Comparison of ENCODE assay signal across 8 mouse cellular contexts in the genomic region with DNA sequence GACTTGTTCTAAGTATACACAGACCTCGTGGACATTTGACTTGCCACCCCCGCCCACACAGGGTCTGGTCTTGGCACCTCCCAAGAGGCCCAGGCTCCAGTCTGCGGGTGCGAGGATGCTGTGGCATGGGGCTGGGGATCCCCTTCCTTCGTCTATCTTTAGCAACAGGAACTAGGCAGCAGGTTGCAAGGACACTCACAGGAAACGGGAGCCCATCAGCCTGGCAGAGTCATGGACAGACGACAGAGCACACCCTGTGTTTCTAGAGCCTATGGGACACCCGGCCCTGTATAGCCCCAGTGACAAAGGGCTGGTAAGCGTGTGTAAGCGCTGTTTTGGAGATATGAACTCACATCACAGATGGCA. TPM values are rescaled to one million over a fixed set of nuclear protein-coding genes. Genes with fewer than 3 reads are reported as not detected.
DNase-seq lines count a peak whose midpoint lies in the region; ATAC-seq and TF ChIP-seq lines count a peak whose summit lies in the region.

No protein-coding gene starts in this region.

- H3K27ac ChIP-seq in CH12.LX (ENCODE audit: insufficient read depth, low read depth): peak overlapping the region; percentile 97
- H3K27ac ChIP-seq in heart, embryonic 15.5 days: peak overlapping the region; percentile 63

- dilution Hi-C loops in CH12.LX (cut with MboI; ENCODE audit: extremely low pct_ligation_motif_present, extremely low pct_unique_long_range_greater_than_20kb, low sequenced_read_pairs): no loop called here

- TF ChIP-seq POLR2A in CH12.LX (IDR thresholded peaks at IDR 0.05; ENCODE audit: low read depth, low read length): no peak; the same call in 1 of the 2 replicates

- H3K4me1 ChIP-seq in CH12.LX (ENCODE audit: control insufficient read depth in 1 of 2, insufficient read depth in 2 of 2): peaks cover 44 to 72% of the 10 kb centered on the region in 2 experiments
- peaks cover 66% of the 10 kb centered on the region for H3K4me1 ChIP-seq in heart, embryonic 15.5 days (replicated peaks)

- no peaks in the 10 kb centered on the region for H3K27me3 ChIP-seq in CH12.LX (replicated peaks)
- H3K27me3 ChIP-seq in heart, embryonic 15.5 days: no peaks in the 10 kb centered on the region

- H3K79me2 ChIP-seq in CH12.LX (replicated peaks; ENCODE audit: control insufficient read depth, extremely low read depth, insufficient read depth, poor library complexity, severe bottlenecking): no peaks in the 10 kb centered on the region

- 24% methylated on average over 10 of the region's 10 CpGs for WGBS in heart, embryonic 15.5 days

- H3K36me3 ChIP-seq in CH12.LX (replicated peaks in 1 of 2; ENCODE audit: control insufficient read depth in 1 of 2, insufficient read depth in 1 of 2, low read length in 1 of 2): peaks cover 39 to 84% of the 10 kb centered on the region in 2 experiments
- H3K36me3 ChIP-seq in heart, embryonic 15.5 days: peaks cover 41% of the 10 kb centered on the region

- no peak for TF ChIP-seq CTCF in CH12.LX (conservative IDR thresholded peaks at IDR 0.05 in 1 of 2, IDR thresholded peaks at IDR 0.05 in 1 of 2; ENCODE audit: low read depth in 2 of 2, low read length in 2 of 2)

- DNase-seq in gastrocnemius, adult 18-20 months (ENCODE audit: low spot score): peak; percentile 45
- no peak for DNase-seq in gastrocnemius, postnatal 36 days
- DNase-seq in CH12.LX (ENCODE audit: extremely low read depth): peak; percentile 75
- DNase-seq in lung, postnatal 25 days (ENCODE audit: low spot score): peak; percentile 70
- DNase-seq in yolk sac, embryonic 10.5 days (ENCODE audit: low spot score): no peak
- no peak for DNase-seq in right cerebral cortex, postnatal 25 days
- no peak for DNase-seq in layer of hippocampus, postnatal 10 days (ENCODE audit: low spot score in 2 of 2)

- ATAC-seq in heart, embryonic 15.5 days (replicated peaks; ENCODE audit: insufficient number of reproducible peaks, insufficient read depth, low FRiP score, low read depth): peak; percentile 16; the same call in 1 of the 2 replicates

- in situ Hi-C loops in CH12.LX (cut with MboI; ENCODE audit: low pct_ligation_motif_present, low pct_unique_long_range_greater_than_20kb, low sequenced_read_pairs): no loop called here

- peak overlapping the region in 1 of 3 experiments; percentile 25 for H3K4me3 ChIP-seq in CH12.LX (replicated peaks in 1 of 3; ENCODE audit: low read depth in 2 of 3, low read length in 2 of 3, poor library complexity in 1 of 3)
- H3K4me3 ChIP-seq in heart, embryonic 15.5 days: no peak overlapping the region

- no peak for TF ChIP-seq RAD21 in CH12.LX (IDR thresholded peaks at IDR 0.05; ENCODE audit: low read depth, low read length)

- H3K4me2 ChIP-seq in CH12.LX (ENCODE audit: insufficient read depth, low read depth, poor library complexity, severe bottlenecking): peak overlapping the region; percentile 32
- H3K4me2 ChIP-seq in heart, embryonic 15.5 days: no peak overlapping the region

- no peaks in the 10 kb centered on the region for H3K9me3 ChIP-seq in CH12.LX (replicated peaks; ENCODE audit: low read length)
- no peaks in the 10 kb centered on the region for H3K9me3 ChIP-seq in heart, embryonic 15.5 days (replicated peaks)

- intact Hi-C loops in gastrocnemius, postnatal 36 days (cut with DNase I): no loop called here

- no peak overlapping the region for H3K9ac ChIP-seq in CH12.LX (ENCODE audit: insufficient read depth, low read depth)
- no peak overlapping the region for H3K9ac ChIP-seq in heart, embryonic 15.5 days

- TF ChIP-seq EP300 in CH12.LX (IDR thresholded peaks at IDR 0.05; ENCODE audit: low read length): no peak

TF ChIP-seq in CH12.LX, 34 proteins besides CTCF, POLR2A, EP300 and RAD21:
- TF ChIP-seq RCOR1 (conservative IDR thresholded peaks at IDR 0.05; ENCODE audit: low read depth, low read length) (no peak), ZKSCAN1 (IDR thresholded peaks at IDR 0.05; ENCODE audit: borderline replicate concordance, low read depth, low read length) (no peak), CHD1 (IDR thresholded peaks at IDR 0.05; ENCODE audit: low read depth, low read length) (no peak), USF1 (IDR thresholded peaks at IDR 0.05; ENCODE audit: low read depth, low read length) (no peak), NELFE (IDR thresholded peaks at IDR 0.05; ENCODE audit: low read depth, low read length) (no peak), ZMIZ1 (IDR thresholded peaks at IDR 0.05; ENCODE audit: low read depth, low read length) (no peak), UBTF (IDR thresholded peaks at IDR 0.05; ENCODE audit: low read depth, low read length) (no peak), ETS1 (conservative IDR thresholded peaks at IDR 0.05; ENCODE audit: low read depth, low read length) (peak; percentile 34), MEF2A (IDR thresholded peaks at IDR 0.05; ENCODE audit: borderline replicate concordance, low read depth, low read length) (peak; percentile 86), IRF4 (IDR thresholded peaks at IDR 0.05; ENCODE audit: low read depth, low read length) (0 out of 2 replicates have a peak, but pooled peaks have one; percentile 3)
TF ChIP-seq in CH12.LX: peak in this region for 3.

RNA-seq across cellular contexts. Expression of gene Rflna, which starts 49.2 kb away (rescaled TPM):
- not detected for total RNA-seq in gastrocnemius, adult 18-20 months (2021)
- total RNA-seq in gastrocnemius, postnatal 36 days (2021): under 1 TPM in 1 of 2 experiments, not detected in 1; 0.15 TPM
- total RNA-seq in CH12.LX (2012; rRNA removed): 0.08 and 0.17 TPM in 2 replicates
- total RNA-seq in CH12.LX (2014; rRNA removed): not detected in 2 replicates
- polyA plus RNA-seq in CH12.LX (2012; ENCODE audit: insufficient read length, low read depth): 0.46 TPM in 1 of 2 replicates, not detected in the other
- polyA plus RNA-seq in heart, embryonic 15.5 days (2015; fragmentation: Nextera tagmentation; extraction: Ambion mirVana): 1.3 and 2.3 TPM in 2 replicates
- total RNA-seq in layer of hippocampus, postnatal 10 days (2021): 1 to 10 TPM; 1.5 to 1.7 TPM

Comparison
In these comparisons a context has a peak if more than half of its experiments do, and no peak if none do; other contexts are left out.
1. DNase-seq: peak in gastrocnemius, adult 18-20 months (single experiment), CH12.LX (single experiment) and lung, postnatal 25 days (single experiment); none in gastrocnemius, postnatal 36 days (0 of 2), yolk sac, embryonic 10.5 days (single experiment), right cerebral cortex, postnatal 25 days (single experiment) and layer of hippocampus, postnatal 10 days (0 of 2).